Comparison of ENCODE assay signal across 28 mouse cellular contexts in genomic region chr7:18715546-18715945, GRCm38 (mm10). TPM values are rescaled to one million over a fixed set of nuclear protein-coding genes. Genes with fewer than 3 reads are reported as not detected.
A peak's percentile ranks its signal among the peaks of the same experiment; 100 is the strongest.
DNase-seq lines count a peak whose midpoint lies in the region; ATAC-seq lines count a peak whose summit lies in the region.
"Had no signal": no experiment of that assay in that cellular context is flagged by ENCODE, and none has a peak within 500 bp of the region (broad histone marks: within the 10 kb centered on the region; RNA-seq: fewer than 3 reads in every experiment).

No protein-coding gene starts in this region.

- no peak overlapping the region for H3K9ac ChIP-seq in heart, embryonic 12.5 days
- H3K9ac ChIP-seq: forebrain, embryonic 13.5 days; limb, embryonic 13.5 days; liver, embryonic 15.5 days; midbrain, embryonic 12.5 days; neural tube, embryonic 13.5 days had no signal

- no peaks in the 10 kb centered on the region for H3K36me3 ChIP-seq in heart, embryonic 12.5 days
- H3K36me3 ChIP-seq in forebrain, embryonic 10.5 days (replicated peaks): no peaks in the 10 kb centered on the region
- H3K36me3 ChIP-seq: hindbrain, embryonic 10.5 days; limb, embryonic 13.5 days; liver, embryonic 15.5 days; midbrain, embryonic 12.5 days; neural tube, embryonic 13.5 days had no signal

- H3K27me3 ChIP-seq in heart, embryonic 12.5 days (replicated peaks): no peaks in the 10 kb centered on the region
- H3K27me3 ChIP-seq in forebrain, embryonic 10.5 days (ENCODE audit: poor library complexity, severe bottlenecking): no peaks in the 10 kb centered on the region
- H3K27me3 ChIP-seq: forebrain, embryonic 13.5 days; limb, embryonic 13.5 days; liver, embryonic 15.5 days; midbrain, embryonic 12.5 days; neural tube, embryonic 13.5 days had no signal

- no peak for DNase-seq in heart, postnatal 25 days (ENCODE audit: low spot score)
- peak; percentile 47 for DNase-seq in kidney, postnatal 10 days
- DNase-seq in kidney, adult 9 months: no peak
- peak; percentile 15 for DNase-seq in NIH3T3 (ENCODE audit: low read depth)
- DNase-seq in heart, postnatal 14 days: peak; percentile 24 to 34
- DNase-seq in forebrain, embryonic 10.5 days (ENCODE audit: extremely low spot score, low spot score): no peak
- no peak for DNase-seq in left cerebral cortex, adult 9 months (ENCODE audit: low spot score in 2 of 2)
- DNase-seq: B cell, adult 2 months; cerebellum, adult 2 months; cerebellum, postnatal 36 days; gastrocnemius, postnatal 10 days; thymus, postnatal 36 days had no signal

- intact Hi-C loops in heart, postnatal 25 days (cut with DNase I): no loop called here
- intact Hi-C loops in heart, postnatal 14 days (cut with DNase I): no loop called here

- ATAC-seq in heart, embryonic 12.5 days (ENCODE audit: insufficient number of reproducible peaks, low FRiP score): peak; percentile 51; the same call in 1 of the 2 replicates
- ATAC-seq: forebrain, embryonic 13.5 days; hindbrain, postnatal 0 days had no signal

- WGBS in heart, embryonic 12.5 days: 64% methylated on average over 4 of the region's 4 CpGs
- WGBS in forebrain, embryonic 10.5 days: 75% methylated on average over 4 of the region's 4 CpGs

- H3K9me3 ChIP-seq in heart, embryonic 12.5 days (replicated peaks): peaks cover 4% of the 10 kb centered on the region; the same call in 1 of the 2 replicates
- H3K9me3 ChIP-seq in forebrain, embryonic 10.5 days: no peaks in the 10 kb centered on the region
- H3K9me3 ChIP-seq: forebrain, embryonic 13.5 days; hindbrain, embryonic 10.5 days; limb, embryonic 13.5 days; liver, embryonic 15.5 days; midbrain, embryonic 12.5 days; neural tube, embryonic 13.5 days had no signal

- no peak overlapping the region for H3K4me2 ChIP-seq in heart, embryonic 12.5 days
- H3K4me2 ChIP-seq: forebrain, embryonic 13.5 days; limb, embryonic 13.5 days; liver, embryonic 15.5 days; midbrain, embryonic 12.5 days; neural tube, embryonic 13.5 days had no signal

- peak overlapping the region; percentile 28; the same call in 1 of the 2 replicates for H3K27ac ChIP-seq in heart, embryonic 12.5 days (ENCODE audit: poor library complexity, severe bottlenecking)
- H3K27ac ChIP-seq in forebrain, embryonic 10.5 days: no peak overlapping the region
- H3K27ac ChIP-seq: forebrain, embryonic 13.5 days; heart, adult 2 months; hindbrain, embryonic 10.5 days; hindbrain, postnatal 0 days; limb, embryonic 13.5 days; liver, embryonic 15.5 days; midbrain, embryonic 12.5 days; neural tube, embryonic 13.5 days had no signal

- peaks cover 4% of the 10 kb centered on the region; the same call in 1 of the 2 replicates for H3K4me1 ChIP-seq in heart, embryonic 12.5 days (replicated peaks)
- no peaks in the 10 kb centered on the region for H3K4me1 ChIP-seq in forebrain, embryonic 10.5 days
- H3K4me1 ChIP-seq: forebrain, embryonic 13.5 days; hindbrain, embryonic 10.5 days; limb, embryonic 13.5 days; liver, embryonic 15.5 days; midbrain, embryonic 12.5 days; neural tube, embryonic 13.5 days had no signal

- no peak overlapping the region for H3K4me3 ChIP-seq in heart, embryonic 12.5 days
- H3K4me3 ChIP-seq in forebrain, embryonic 10.5 days: no peak overlapping the region
- H3K4me3 ChIP-seq: forebrain, embryonic 13.5 days; heart, adult 2 months; hindbrain, embryonic 10.5 days; limb, embryonic 13.5 days; liver, embryonic 15.5 days; midbrain, embryonic 12.5 days; neural tube, embryonic 13.5 days had no signal

RNA-seq across cellular contexts. Expression of gene Psg22, which starts 2.3 kb away (rescaled TPM):
- polyA plus RNA-seq in heart, embryonic 12.5 days (2016; fragmentation: Nextera tagmentation; extraction: Ambion mirVana): not detected in 2 replicates
- not detected for total RNA-seq in heart, postnatal 25 days (2021)
- not detected for total RNA-seq in heart, postnatal 14 days (2021)
- polyA plus RNA-seq in forebrain, embryonic 10.5 days (2016; fragmentation: Nextera tagmentation; extraction: Ambion mirVana): not detected in 2 replicates
- total RNA-seq: adrenal gland, postnatal 4 days; gastrocnemius, postnatal 10 days; heart, adult 2 months; hindbrain, postnatal 0 days; layer of hippocampus, postnatal 14 days; left cerebral cortex, postnatal 10 days; megakaryocyte progenitor cell, adult 5-6 weeks had no signal
- polyA plus RNA-seq: cerebellum, adult 2 months; forebrain, embryonic 13.5 days; heart, adult 2 months; hindbrain, embryonic 10.5 days; hindbrain, postnatal 0 days; large intestine, adult 2 months; limb, embryonic 13.5 days; midbrain, embryonic 12.5 days; neural tube, embryonic 13.5 days had no signal

RNA-seq across cellular contexts. Expression of gene Psg20, which starts 29.6 kb away (rescaled TPM):
- polyA plus RNA-seq in heart, embryonic 12.5 days (2016; fragmentation: Nextera tagmentation; extraction: Ambion mirVana): not detected in 2 replicates
- total RNA-seq in heart, postnatal 25 days (2021): not detected
- total RNA-seq in heart, postnatal 14 days (2021): not detected
- not detected in 2 replicates for polyA plus RNA-seq in forebrain, embryonic 10.5 days (2016; fragmentation: Nextera tagmentation; extraction: Ambion mirVana)
- total RNA-seq: adrenal gland, postnatal 4 days; gastrocnemius, postnatal 10 days; heart, adult 2 months; hindbrain, postnatal 0 days; layer of hippocampus, postnatal 14 days; left cerebral cortex, postnatal 10 days; megakaryocyte progenitor cell, adult 5-6 weeks had no signal
- polyA plus RNA-seq: cerebellum, adult 2 months; forebrain, embryonic 13.5 days; frontal cortex, adult 2 months; heart, adult 2 months; hindbrain, embryonic 10.5 days; hindbrain, postnatal 0 days; large intestine, adult 2 months; limb, embryonic 13.5 days; liver, embryonic 15.5 days; midbrain, embryonic 12.5 days; neural tube, embryonic 13.5 days; testis, adult 2 months had no signal

RNA-seq across cellular contexts. Expression of gene Psg21, which starts 59.0 kb away (rescaled TPM):
- not detected in 2 replicates for polyA plus RNA-seq in heart, embryonic 12.5 days (2016; fragmentation: Nextera tagmentation; extraction: Ambion mirVana)
- not detected for total RNA-seq in heart, postnatal 25 days (2021)
- total RNA-seq in heart, postnatal 14 days (2021): not detected
- polyA plus RNA-seq in forebrain, embryonic 10.5 days (2016; fragmentation: Nextera tagmentation; extraction: Ambion mirVana): not detected in 2 replicates
- total RNA-seq: adrenal gland, postnatal 4 days; gastrocnemius, postnatal 10 days; heart, adult 2 months; hindbrain, postnatal 0 days; layer of hippocampus, postnatal 14 days; left cerebral cortex, postnatal 10 days; megakaryocyte progenitor cell, adult 5-6 weeks had no signal
- polyA plus RNA-seq: cerebellum, adult 2 months; forebrain, embryonic 13.5 days; heart, adult 2 months; hindbrain, embryonic 10.5 days; hindbrain, postnatal 0 days; large intestine, adult 2 months; limb, embryonic 13.5 days; liver, embryonic 15.5 days; midbrain, embryonic 12.5 days; neural tube, embryonic 13.5 days; testis, adult 2 months had no signal

Comparison
In these comparisons a context has a peak if more than half of its experiments do, and no peak if none do; other contexts are left out.
1. DNase-seq: peak in kidney, postnatal 10 days (single experiment), NIH3T3 (single experiment) and heart, postnatal 14 days (2 of 2); none in heart, postnatal 25 days (single experiment), kidney, adult 9 months (single experiment), forebrain, embryonic 10.5 days (single experiment) and left cerebral cortex, adult 9 months (0 of 2).